Mouse (Mus musculus) ES-E14 (cell line): ENCODE data around the gene Vamp8.

Source experiments
- MAFK ChIP-seq: IDR thresholded peaks from 2 replicates; pipeline ENCODE4 v1.6.1; 2014; ENCODE audit warnings: mild to moderate bottlenecking, low read depth, low read length, inconsistent platforms; ENCODE audit not compliant: insufficient read depth
- ZC3H11A ChIP-seq: IDR thresholded peaks from 2 replicates; pipeline ENCODE4 v1.6.1; 2012; ENCODE audit warnings: low read depth, mild to moderate bottlenecking, inconsistent platforms, low read length, borderline replicate concordance

DNA sequence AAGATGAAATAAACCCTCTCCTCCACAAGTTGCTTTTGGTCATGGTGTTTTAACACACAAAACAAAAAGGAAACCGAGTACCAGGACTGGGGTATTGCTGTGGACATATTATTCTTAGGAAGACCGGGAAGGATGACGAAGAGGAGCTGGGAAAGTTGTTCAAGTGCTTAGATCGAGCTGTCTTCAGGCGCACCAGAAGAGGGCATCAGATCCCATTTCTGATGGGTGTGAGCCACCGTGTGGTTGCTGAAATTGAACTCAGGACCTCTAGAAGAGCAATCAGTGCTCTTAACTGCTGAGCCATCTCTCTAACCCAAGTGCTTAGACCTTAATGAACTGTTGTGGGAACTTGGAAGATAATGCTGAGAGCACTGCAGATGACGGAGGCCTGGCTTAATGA, 26.5 kb downstream of the Vamp8 start:
- TF ChIP-seq MAFK (no peak), ZC3H11A (no peak)
